27 mouse cellular contexts compared by ENCODE assay signal in the genomic region with DNA sequence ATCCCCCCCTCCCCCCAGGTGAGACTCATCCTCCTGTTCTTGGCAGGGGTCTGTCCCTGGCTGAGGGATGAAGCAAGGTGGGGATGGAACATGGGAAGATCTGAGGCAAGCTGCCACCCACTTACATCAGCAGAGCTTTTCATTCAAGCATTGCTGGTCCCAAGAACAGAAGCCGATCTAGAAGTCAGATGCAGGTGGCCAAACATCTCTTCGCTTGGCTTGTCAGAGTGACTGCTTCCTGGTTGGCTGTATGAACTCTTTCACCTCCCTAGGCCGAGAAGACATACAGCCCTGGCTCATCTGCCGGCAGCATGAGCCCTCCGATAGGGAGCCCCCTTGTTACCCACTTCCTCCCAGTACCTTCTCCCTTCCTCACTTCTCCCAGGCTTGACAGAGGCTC. TPM values are rescaled to one million over a fixed set of nuclear protein-coding genes. Genes with fewer than 3 reads are reported as not detected.
DNase-seq lines count a peak whose midpoint lies in the region; ATAC-seq lines count a peak whose summit lies in the region.
"Had no signal": no experiment of that assay in that cellular context is flagged by ENCODE, and none has a peak within 500 bp of the region (broad histone marks: within the 10 kb centered on the region; RNA-seq: fewer than 3 reads in every experiment).

No protein-coding gene starts in this region.

- no peak overlapping the region for H3K9ac ChIP-seq in forebrain, embryonic 12.5 days
- H3K9ac ChIP-seq: heart, embryonic 12.5 days; hindbrain, embryonic 14.5 days; limb, embryonic 12.5 days; midbrain, embryonic 12.5 days; stomach, embryonic 15.5 days had no signal

- no peaks in the 10 kb centered on the region for H3K9me3 ChIP-seq in forebrain, embryonic 10.5 days
- H3K9me3 ChIP-seq in forebrain, embryonic 12.5 days = no peaks in the 10 kb centered on the region
- H3K9me3 ChIP-seq: heart, embryonic 12.5 days; limb, embryonic 12.5 days; megakaryocyte, embryonic 14.5 days; midbrain, embryonic 12.5 days; stomach, embryonic 15.5 days had no signal

- WGBS in forebrain, embryonic 10.5 days = 74% methylated on average over 5 of the region's 5 CpGs
- WGBS in forebrain, embryonic 12.5 days = 81% methylated on average over 5 of the region's 5 CpGs

- DNase-seq in forebrain, embryonic 10.5 days (ENCODE audit: extremely low spot score, low spot score) = no peak
- DNase-seq in spleen, postnatal 36 days (ENCODE audit: low spot score in 2 of 2) = peak; percentile 41 to 44
- DNase-seq in spleen, adult 18-20 months = no peak
- DNase-seq in B cell, adult 2 months = peak; percentile 33 to 36
- DNase-seq in induced T-regulatory cell, adult 2 months (ENCODE audit: low read depth) = peak; percentile 40
- DNase-seq in ovary, postnatal 10 days (ENCODE audit: low spot score) = no peak
- DNase-seq: adrenal gland, postnatal 14 days; cerebellum, adult 11-12 months; cerebellum, postnatal 14 days; gastrocnemius, postnatal 14 days; heart, postnatal 10 days; kidney, adult 11 months; kidney, postnatal 25 days; lung, postnatal 4 days; right cerebral cortex, postnatal 25 days had no signal

- H3K4me2 ChIP-seq in forebrain, embryonic 12.5 days = no peak overlapping the region
- H3K4me2 ChIP-seq: heart, embryonic 12.5 days; hindbrain, embryonic 14.5 days; limb, embryonic 12.5 days; midbrain, embryonic 12.5 days; stomach, embryonic 15.5 days had no signal

- no peak overlapping the region for H3K4me3 ChIP-seq in forebrain, embryonic 10.5 days
- no peak overlapping the region for H3K4me3 ChIP-seq in forebrain, embryonic 12.5 days (replicated peaks)
- H3K4me3 ChIP-seq: erythroblast, embryonic 14.5 days; heart, embryonic 12.5 days; left cerebral cortex, adult 2 months; limb, embryonic 12.5 days; megakaryocyte, embryonic 14.5 days; midbrain, embryonic 12.5 days; stomach, embryonic 15.5 days had no signal

- 0 out of 2 replicates have a peak overlapping the region, but pooled peaks have one; percentile 0 for H3K27ac ChIP-seq in forebrain, embryonic 10.5 days
- no peak overlapping the region for H3K27ac ChIP-seq in forebrain, embryonic 12.5 days
- H3K27ac ChIP-seq: hindbrain, embryonic 14.5 days; left cerebral cortex, adult 2 months; limb, embryonic 12.5 days; midbrain, embryonic 12.5 days; stomach, embryonic 15.5 days had no signal

- no peaks in the 10 kb centered on the region for H3K36me3 ChIP-seq in forebrain, embryonic 10.5 days (replicated peaks)
- H3K36me3 ChIP-seq in forebrain, embryonic 12.5 days (replicated peaks) = no peaks in the 10 kb centered on the region
- H3K36me3 ChIP-seq: heart, embryonic 12.5 days; limb, embryonic 12.5 days; midbrain, embryonic 12.5 days; stomach, embryonic 15.5 days had no signal

- peaks cover 43% of the 10 kb centered on the region for H3K27me3 ChIP-seq in forebrain, embryonic 10.5 days (ENCODE audit: poor library complexity, severe bottlenecking)
- peaks cover 4% of the 10 kb centered on the region; the same call in 1 of the 2 replicates for H3K27me3 ChIP-seq in forebrain, embryonic 12.5 days
- H3K27me3 ChIP-seq: stomach, embryonic 15.5 days had no signal

- peaks cover 40% of the 10 kb centered on the region for H3K4me1 ChIP-seq in forebrain, embryonic 10.5 days
- H3K4me1 ChIP-seq in forebrain, embryonic 12.5 days = peaks cover 13% of the 10 kb centered on the region; the same call in 1 of the 2 replicates
- H3K4me1 ChIP-seq: megakaryocyte, embryonic 14.5 days had no signal

- no peak for ATAC-seq in forebrain, embryonic 12.5 days (ENCODE audit: low FRiP score)
- ATAC-seq in erythroid progenitor cell, adult 5-6 weeks (replicated peaks; ENCODE audit: low FRiP score, poor library complexity, severe bottlenecking) = no peak
- ATAC-seq: forebrain, embryonic 14.5 days; inflammation-experienced regulatory T-cells, adult 6 months had no signal

RNA-seq across cellular contexts. Expression of a gene that starts 55.8 kb away (rescaled TPM):
- polyA plus RNA-seq in forebrain, embryonic 10.5 days (2016; fragmentation: Nextera tagmentation; extraction: Ambion mirVana) = 45.4 and 47.2 TPM in 2 replicates
- 45.4 and 49.6 TPM in 2 replicates for polyA plus RNA-seq in forebrain, embryonic 12.5 days (2016; fragmentation: Nextera tagmentation; extraction: Ambion mirVana)
- total RNA-seq in erythroid progenitor cell, adult 5-6 weeks (2015; ENCODE audit: low replicate concordance) = 43.6 and 54.9 TPM in 2 replicates
- total RNA-seq in erythroid progenitor cell, adult 5-6 weeks (2017; ENCODE audit: low replicate concordance) = 31.5 and 32.0 TPM in 2 replicates

Comparison
In these comparisons a context has a peak if more than half of its experiments do, and no peak if none do; other contexts are left out.
1. DNase-seq: peak in spleen, postnatal 36 days (2 of 2), B cell, adult 2 months (2 of 2) and induced T-regulatory cell, adult 2 months (single experiment); none in forebrain, embryonic 10.5 days (single experiment), spleen, adult 18-20 months (0 of 2) and ovary, postnatal 10 days (single experiment).